Mouse (Mus musculus): ENCODE results near the gene Tns2. TPM values are rescaled to one million over a fixed set of nuclear protein-coding genes. Genes with fewer than 3 reads are reported as not detected.
A peak's percentile ranks its signal among the peaks of the same experiment; 100 is the strongest.

Gene Tns2
- polyA plus RNA-seq, 1 experiment from 2014 or later: 8.9 TPM

DNA sequence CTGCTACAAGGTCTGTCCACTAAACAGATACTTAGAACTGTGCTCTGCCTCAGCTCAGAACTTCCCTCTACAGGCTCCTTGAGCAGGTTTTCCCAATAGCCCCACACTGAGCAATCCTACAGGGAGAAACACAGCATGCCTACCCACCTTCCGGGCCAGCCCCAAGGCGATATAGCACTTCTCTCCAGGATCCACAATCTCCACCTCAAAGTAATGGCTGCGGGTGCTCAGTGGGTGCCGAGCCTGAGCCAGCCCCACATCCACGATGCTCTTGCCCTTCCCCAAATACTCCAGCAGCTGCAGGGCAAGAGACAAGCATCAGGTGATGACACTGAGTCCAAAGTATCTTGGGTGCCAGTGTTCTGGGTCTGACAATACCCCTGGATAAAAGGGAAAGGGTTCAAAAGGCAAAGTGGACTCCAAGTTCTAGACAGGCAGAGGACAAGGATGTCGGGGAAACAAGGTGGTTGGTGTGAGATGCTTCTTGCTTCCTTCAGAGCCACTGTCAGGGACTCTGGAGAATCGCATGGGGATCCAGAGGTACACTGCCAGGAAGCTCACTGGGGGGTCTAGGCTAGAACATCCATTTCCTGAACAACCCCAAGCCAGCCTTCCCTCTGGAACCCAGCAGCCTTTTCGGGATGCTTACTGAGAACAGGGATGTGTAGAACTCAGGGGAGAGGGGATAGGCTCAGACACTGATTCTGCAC is 19.1 kb downstream of the Tns2 start:
- no peak overlapping the region for H3K4me2 ChIP-seq (ENCODE audit: low read length)
- H3K4me1 ChIP-seq (ENCODE audit: control insufficient read depth, insufficient read depth, low read length): no peaks in the 10 kb centered on the region
- H3K36me3 ChIP-seq (ENCODE audit: control insufficient read depth, insufficient read depth, low read length): peaks cover 82% of the 10 kb centered on the region
- ATAC-seq (ENCODE audit: low FRiP score, low TSS enrichment) (no peak), DNase-seq (no peak)
- WGBS: 82% methylated on average over 8 of the region's 8 CpGs
- H3K4me3 ChIP-seq (replicated peaks; ENCODE audit: low read depth, low read length): no peak overlapping the region
- no peak overlapping the region for H3K9ac ChIP-seq (replicated peaks; ENCODE audit: low read length)
- H3K9me3 ChIP-seq (ENCODE audit: control insufficient read depth, low read length): no peaks in the 10 kb centered on the region
- H3K27ac ChIP-seq (replicated peaks; ENCODE audit: low read depth, low read length): no peak overlapping the region
- no peaks in the 10 kb centered on the region for H3K27me3 ChIP-seq (ENCODE audit: control insufficient read depth, insufficient read depth, low read length)

DNA sequence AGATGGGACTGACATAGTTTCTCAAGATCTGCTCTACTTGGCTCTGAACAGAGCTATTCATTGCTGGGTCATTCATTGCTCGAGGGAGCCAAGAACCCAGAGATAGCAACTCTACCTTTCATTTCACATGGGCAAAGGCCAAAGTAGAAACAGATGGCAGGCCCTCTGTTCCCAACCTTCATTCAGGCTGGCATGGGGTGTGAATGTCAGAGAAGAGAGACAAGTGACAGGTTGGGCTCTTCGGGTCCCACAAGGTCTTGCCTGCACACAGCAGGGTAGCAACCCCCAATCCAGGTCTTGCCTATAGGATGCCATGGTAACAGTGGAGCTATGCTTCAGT is 19.6 kb downstream of the Tns2 start:
- Histone ChIP-seq H3K4me3 (replicated peaks; ENCODE audit: low read depth, low read length) (no peak overlapping the region), H3K4me2 (ENCODE audit: low read length) (no peak overlapping the region), H3K27ac (replicated peaks; ENCODE audit: low read depth, low read length) (no peak overlapping the region), H3K9me3 (ENCODE audit: control insufficient read depth, low read length) (no peaks in the 10 kb centered on the region), H3K9ac (replicated peaks; ENCODE audit: low read length) (no peak overlapping the region), H3K27me3 (ENCODE audit: control insufficient read depth, insufficient read depth, low read length) (no peaks in the 10 kb centered on the region), H3K4me1 (ENCODE audit: control insufficient read depth, insufficient read depth, low read length) (no peaks in the 10 kb centered on the region), H3K36me3 (ENCODE audit: control insufficient read depth, insufficient read depth, low read length) (peaks cover 87% of the 10 kb centered on the region)
- no peak for DNase-seq
- WGBS: 73% methylated on average over 2 of the region's 2 CpGs
- ATAC-seq (ENCODE audit: low FRiP score, low TSS enrichment): no peak

DNA sequence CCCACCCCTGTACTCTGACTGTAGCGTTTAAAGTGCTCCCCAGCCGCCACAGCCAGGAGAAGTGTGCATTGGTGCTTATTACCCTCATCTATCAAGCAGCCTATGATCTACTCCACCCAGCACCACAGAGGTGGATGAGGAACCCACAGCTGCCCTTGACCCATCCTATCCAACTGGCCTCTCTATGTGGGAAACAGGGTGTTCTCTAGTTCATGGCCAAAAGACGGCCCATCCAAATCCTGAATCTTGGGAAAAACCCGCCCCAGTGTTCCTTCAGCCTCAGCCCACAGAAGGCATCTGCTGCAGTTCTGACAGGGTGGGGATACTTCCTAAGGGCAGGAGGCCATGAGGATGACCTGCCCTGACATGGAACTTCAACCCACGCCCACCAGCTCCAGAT is 20.3 kb downstream of the Tns2 start:
- no peak for ATAC-seq (ENCODE audit: low FRiP score, low TSS enrichment)
- WGBS: 93% methylated on average over 5 of the region's 5 CpGs

DNA sequence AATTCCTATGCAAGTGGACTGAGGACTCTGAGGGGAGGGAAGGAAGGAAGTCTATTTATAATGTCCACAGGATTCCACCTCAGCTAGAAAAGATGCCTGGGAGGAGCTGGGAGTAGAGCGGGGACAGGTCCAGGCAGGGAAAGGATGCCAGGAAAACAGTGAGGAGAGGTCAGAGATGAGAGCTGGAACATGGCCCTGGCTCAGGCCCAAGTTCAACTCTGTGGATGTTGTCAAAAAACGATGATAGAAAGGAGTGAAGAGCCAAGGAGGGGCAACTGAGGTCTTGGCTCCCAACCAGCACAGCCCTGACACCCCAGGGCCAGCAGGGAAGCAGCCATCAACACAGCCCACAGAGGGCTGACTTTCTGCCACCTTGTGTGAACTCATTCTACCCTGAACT is 26.1 kb downstream of the Tns2 start:
- 78% methylated on average over 2 of the region's 2 CpGs for whole genome bisulfite sequencing
- H3K4me3 ChIP-seq (replicated peaks; ENCODE audit: low read depth, low read length): no peak overlapping the region

More for the DNA sequence above, 20.3 kb downstream of the Tns2 start:
- Histone ChIP-seq H3K9ac (replicated peaks; ENCODE audit: low read length) (no peak overlapping the region), H3K4me2 (ENCODE audit: low read length) (no peak overlapping the region), H3K4me3 (replicated peaks; ENCODE audit: low read depth, low read length) (no peak overlapping the region), H3K9me3 (ENCODE audit: control insufficient read depth, low read length) (no peaks in the 10 kb centered on the region), H3K4me1 (ENCODE audit: control insufficient read depth, insufficient read depth, low read length) (no peaks in the 10 kb centered on the region), H3K27ac (replicated peaks; ENCODE audit: low read depth, low read length) (no peak overlapping the region), H3K36me3 (ENCODE audit: control insufficient read depth, insufficient read depth, low read length) (peaks cover 87% of the 10 kb centered on the region), H3K27me3 (ENCODE audit: control insufficient read depth, insufficient read depth, low read length) (no peaks in the 10 kb centered on the region)
- no peak for DNase-seq

DNA sequence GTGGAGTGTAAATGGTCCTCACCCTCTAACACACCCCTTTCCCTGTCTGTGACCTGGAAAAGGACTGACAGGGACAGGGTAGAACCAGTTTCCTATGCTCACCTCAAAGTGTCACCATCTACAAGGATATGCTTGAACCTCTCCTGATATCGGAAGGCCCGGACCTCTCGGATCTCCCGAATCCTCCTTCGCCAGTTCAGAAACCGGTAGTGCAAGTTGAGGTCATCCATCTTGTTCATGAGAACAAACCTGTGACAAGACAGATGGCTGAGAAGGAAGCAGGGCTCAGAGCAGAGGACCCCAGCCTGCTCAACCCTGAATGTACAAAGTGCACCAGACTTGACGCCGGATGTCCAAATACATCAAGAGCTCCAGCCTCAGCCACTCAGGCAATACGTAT is 33.1 kb downstream of the Tns2 start:
- H3K9me3 ChIP-seq (ENCODE audit: control insufficient read depth, low read length): no peaks in the 10 kb centered on the region
- no peak overlapping the region for H3K4me3 ChIP-seq (replicated peaks; ENCODE audit: low read depth, low read length)
- no peak overlapping the region for H3K4me2 ChIP-seq (ENCODE audit: low read length)
- WGBS: 95% methylated on average over 9 of the region's 9 CpGs
- no peak for DNase-seq
- H3K27ac ChIP-seq (replicated peaks; ENCODE audit: low read depth, low read length): no peak overlapping the region
- ATAC-seq (ENCODE audit: low FRiP score, low TSS enrichment): no peak
- H3K27me3 ChIP-seq (ENCODE audit: control insufficient read depth, insufficient read depth, low read length): no peaks in the 10 kb centered on the region
- H3K9ac ChIP-seq (replicated peaks; ENCODE audit: low read length): no peak overlapping the region
- H3K4me1 ChIP-seq (ENCODE audit: control insufficient read depth, insufficient read depth, low read length): peaks cover 9% of the 10 kb centered on the region; the same call in 1 of the 2 replicates
- H3K36me3 ChIP-seq (ENCODE audit: control insufficient read depth, insufficient read depth, low read length): peaks cover 51% of the 10 kb centered on the region

More for the DNA sequence above, 26.1 kb downstream of the Tns2 start:
- no peak for ATAC-seq (ENCODE audit: low FRiP score, low TSS enrichment)
- H3K4me2 ChIP-seq (ENCODE audit: low read length): no peak overlapping the region
- peaks cover 84% of the 10 kb centered on the region for H3K36me3 ChIP-seq (ENCODE audit: control insufficient read depth, insufficient read depth, low read length)
- no peak for DNase-seq
- H3K27me3 ChIP-seq (ENCODE audit: control insufficient read depth, insufficient read depth, low read length): no peaks in the 10 kb centered on the region
- no peaks in the 10 kb centered on the region for H3K4me1 ChIP-seq (ENCODE audit: control insufficient read depth, insufficient read depth, low read length)
- H3K9me3 ChIP-seq (ENCODE audit: control insufficient read depth, low read length): no peaks in the 10 kb centered on the region
- no peak overlapping the region for H3K27ac ChIP-seq (replicated peaks; ENCODE audit: low read depth, low read length)
- no peak overlapping the region for H3K9ac ChIP-seq (replicated peaks; ENCODE audit: low read length)

DNA sequence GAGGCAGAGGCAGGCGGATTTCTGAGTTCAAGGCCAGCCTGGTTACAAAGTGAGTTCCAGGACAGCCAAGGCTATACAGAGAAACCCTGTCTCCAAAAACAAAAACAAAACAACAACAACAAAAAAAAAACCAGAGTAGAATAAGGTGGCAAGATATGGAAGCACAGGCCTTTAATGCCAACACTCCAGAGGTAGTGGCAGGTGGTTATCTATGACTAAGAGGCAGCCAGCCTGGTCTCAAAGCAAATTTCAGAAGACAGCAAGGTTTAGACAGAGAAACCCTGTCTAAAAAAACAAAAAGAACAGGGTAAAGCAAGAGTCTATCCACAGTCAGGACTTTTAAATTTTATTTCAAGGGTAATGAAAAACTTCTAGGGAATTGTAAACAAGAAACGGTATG is 34.5 kb downstream of the Tns2 start:
- Histone ChIP-seq H3K36me3 (ENCODE audit: control insufficient read depth, insufficient read depth, low read length) (peaks cover 37% of the 10 kb centered on the region), H3K4me1 (ENCODE audit: control insufficient read depth, insufficient read depth, low read length) (peaks cover 9% of the 10 kb centered on the region; the same call in 1 of the 2 replicates), H3K27me3 (ENCODE audit: control insufficient read depth, insufficient read depth, low read length) (no peaks in the 10 kb centered on the region), H3K4me3 (replicated peaks; ENCODE audit: low read depth, low read length) (peak overlapping the region; percentile 79; the same call in 1 of the 2 replicates), H3K9ac (replicated peaks; ENCODE audit: low read length) (peak overlapping the region; percentile 89), H3K4me2 (ENCODE audit: low read length) (peak overlapping the region; percentile 83), H3K27ac (replicated peaks; ENCODE audit: low read depth, low read length) (no peak overlapping the region), H3K9me3 (ENCODE audit: control insufficient read depth, low read length) (no peaks in the 10 kb centered on the region)
- DNase-seq (no peak), ATAC-seq (ENCODE audit: low FRiP score, low TSS enrichment) (no peak)
- 96% methylated on average over 2 of the region's 2 CpGs for WGBS

DNA sequence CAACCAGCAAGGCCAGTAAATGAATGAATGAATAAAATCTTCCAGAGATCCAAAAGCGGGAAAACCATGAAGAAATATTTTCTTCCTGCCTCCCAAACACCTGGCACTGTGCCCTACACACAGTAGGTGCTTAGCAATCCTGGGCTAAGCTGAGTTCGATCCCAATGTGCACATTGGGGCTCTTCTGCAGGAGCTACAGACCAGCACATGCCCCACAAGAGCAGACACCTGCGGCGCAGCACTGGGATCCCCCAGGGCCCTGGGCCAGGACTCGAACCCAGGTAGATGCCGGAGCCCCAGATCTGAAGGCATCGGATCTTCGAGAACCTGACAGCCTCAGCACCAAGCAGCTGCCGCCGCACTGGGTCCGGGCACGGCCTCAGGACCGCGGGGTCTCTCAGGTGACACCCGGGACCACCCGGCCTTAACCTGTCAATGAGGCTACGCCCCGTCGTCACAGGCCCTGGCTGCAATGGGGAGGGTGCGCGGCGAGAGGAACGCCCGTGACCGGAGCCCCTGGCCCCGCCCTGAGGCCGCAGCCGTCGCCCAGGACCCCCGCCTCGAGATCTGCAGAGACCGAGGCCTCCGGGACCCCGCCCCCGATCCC is 35.4 kb downstream of the Tns2 start:
- peak overlapping the region; percentile 83 for H3K4me2 ChIP-seq (ENCODE audit: low read length)
- peaks cover 9% of the 10 kb centered on the region; the same call in 1 of the 2 replicates for H3K4me1 ChIP-seq (ENCODE audit: control insufficient read depth, insufficient read depth, low read length)
- DNase-seq (no peak), ATAC-seq (ENCODE audit: low FRiP score, low TSS enrichment) (peak; percentile 83)
- H3K4me3 ChIP-seq (replicated peaks; ENCODE audit: low read depth, low read length): peak overlapping the region; percentile 79
- H3K9ac ChIP-seq (replicated peaks; ENCODE audit: low read length): peak overlapping the region; percentile 89
- peak overlapping the region; percentile 85 for H3K27ac ChIP-seq (replicated peaks; ENCODE audit: low read depth, low read length)
- no peaks in the 10 kb centered on the region for H3K27me3 ChIP-seq (ENCODE audit: control insufficient read depth, insufficient read depth, low read length)
- no peaks in the 10 kb centered on the region for H3K9me3 ChIP-seq (ENCODE audit: control insufficient read depth, low read length)
- peaks cover 28% of the 10 kb centered on the region for H3K36me3 ChIP-seq (ENCODE audit: control insufficient read depth, insufficient read depth, low read length)
- 3% methylated on average over 35 of the region's 35 CpGs for WGBS

DNA sequence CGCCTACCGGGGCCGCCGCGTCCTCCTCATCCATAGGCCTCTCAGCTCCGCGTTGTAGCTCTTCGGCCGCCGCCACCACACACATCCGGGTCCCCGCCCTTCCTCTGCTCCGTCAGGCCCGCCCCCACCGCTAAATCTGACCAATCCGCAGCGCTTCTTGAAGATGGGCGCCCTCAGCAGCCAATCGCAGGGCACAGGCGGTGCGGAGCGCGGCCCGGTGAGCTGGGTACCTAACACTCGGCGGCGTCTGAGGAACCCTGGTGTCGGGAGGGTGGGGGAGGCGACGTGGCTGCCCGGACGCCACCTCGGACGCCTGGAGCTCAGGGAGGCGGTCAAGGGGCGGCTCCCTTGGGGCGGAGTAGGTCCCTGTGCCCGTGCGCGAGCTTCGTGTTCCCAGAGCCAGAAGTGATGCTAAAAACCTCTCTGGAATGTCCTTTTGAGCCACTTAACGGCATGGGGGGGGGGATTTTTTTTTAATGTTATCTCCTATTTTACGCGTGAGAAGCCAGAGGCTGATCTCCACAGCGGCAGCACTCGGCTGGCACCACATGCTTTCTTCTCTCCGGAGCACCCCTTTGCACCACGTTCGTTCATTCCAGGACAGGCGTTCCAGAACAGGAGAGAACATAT is 36.0 kb downstream of the Tns2 start, which contains the start of gene Spryd3:
TSS of gene Spryd3 (minus strand) at position 106 of the 630 bp plus-strand sequence.
- DNase-seq (peak; percentile 97), ATAC-seq (ENCODE audit: low FRiP score, low TSS enrichment) (peak; percentile 99)
- under 1% methylated on average over 50 of the region's 50 CpGs for WGBS
- Histone ChIP-seq H3K9me3 (ENCODE audit: control insufficient read depth, low read length) (no peaks in the 10 kb centered on the region), H3K27me3 (ENCODE audit: control insufficient read depth, insufficient read depth, low read length) (no peaks in the 10 kb centered on the region), H3K4me3 (replicated peaks; ENCODE audit: low read depth, low read length) (peak within 1 kb of the TSS; percentile 79), H3K9ac (replicated peaks; ENCODE audit: low read length) (peak within 1 kb of the TSS; percentile 89), H3K27ac (replicated peaks; ENCODE audit: low read depth, low read length) (peak within 1 kb of the TSS; percentile 85), H3K4me2 (ENCODE audit: low read length) (peak within 1 kb of the TSS; percentile 83), H3K36me3 (ENCODE audit: control insufficient read depth, insufficient read depth, low read length) (peaks cover 21% of the 10 kb centered on the region), H3K4me1 (ENCODE audit: control insufficient read depth, insufficient read depth, low read length) (peaks cover 9% of the 10 kb centered on the region; the same call in 1 of the 2 replicates)

Measured in midbrain, embryonic 14.5 days (tissue).